Mouse (Mus musculus): ENCODE measurements around the gene Pip5k1c.
A peak's percentile ranks its signal among the peaks of the same experiment; 100 is the strongest.

GRCm38 (mm10) chr10:81334324-81334723 is 41.6 kb downstream of the Pip5k1c start:
- TF ChIP-seq POLR2A (IDR thresholded peaks at IDR 0.05; ENCODE audit: insufficient read length, low read depth): no peak
- TF ChIP-seq MYOG (IDR thresholded peaks at IDR 0.05; ENCODE audit: control insufficient read depth in 1 of 3, insufficient read depth in 1 of 3, insufficient read length in 2 of 3, low read depth in 2 of 3): peak in 2 of 3 experiments; percentile 28 to 68
- no peak for TF ChIP-seq MAX (IDR thresholded peaks at IDR 0.05; ENCODE audit: low read depth)
- TF ChIP-seq CEBPB (IDR thresholded peaks at IDR 0.05; ENCODE audit: insufficient read depth, poor library complexity, severe bottlenecking): no peak

Data from myocyte (in vitro differentiated cells).